ENCODE assay signal across 7 mouse cellular contexts in genomic region chr5:140505208-140505780, GRCm38 (mm10). TPM values are rescaled to one million over a fixed set of nuclear protein-coding genes. Genes with fewer than 3 reads are reported as not detected.
DNase-seq lines count a peak whose midpoint lies in the region; ATAC-seq lines count a peak whose summit lies in the region.

Gene Chst12, plus strand, starts transcription at chr5:140505550.

- no peaks in the 10 kb centered on the region for H3K27me3 ChIP-seq in embryonic facial prominence, embryonic 12.5 days
- no peaks in the 10 kb centered on the region for H3K27me3 ChIP-seq in limb, embryonic 11.5 days (ENCODE audit: control insufficient read depth, insufficient read depth, low read length)
- H3K27me3 ChIP-seq in midbrain, embryonic 14.5 days (ENCODE audit: control insufficient read depth, insufficient read depth, low read length): no peaks in the 10 kb centered on the region; the same call in 1 of the 2 replicates

- H3K27ac ChIP-seq in embryonic facial prominence, embryonic 12.5 days: peak within 1 kb of the TSS; percentile 36; the same call in 1 of the 2 replicates
- peak within 1 kb of the TSS; percentile 42; the same call in 1 of the 2 replicates for H3K27ac ChIP-seq in limb, embryonic 11.5 days (replicated peaks; ENCODE audit: low read depth, low read length)
- peak within 1 kb of the TSS; percentile 72 for H3K27ac ChIP-seq in midbrain, embryonic 14.5 days (replicated peaks; ENCODE audit: low read depth, low read length)

- peaks cover 56% of the 10 kb centered on the region for H3K4me1 ChIP-seq in embryonic facial prominence, embryonic 12.5 days
- peaks cover 36% of the 10 kb centered on the region for H3K4me1 ChIP-seq in limb, embryonic 11.5 days (ENCODE audit: control insufficient read depth, insufficient read depth, low read length)
- H3K4me1 ChIP-seq in midbrain, embryonic 14.5 days (ENCODE audit: control insufficient read depth, insufficient read depth, low read length): peaks cover 27% of the 10 kb centered on the region

- no peaks in the 10 kb centered on the region for H3K9me3 ChIP-seq in embryonic facial prominence, embryonic 12.5 days
- H3K9me3 ChIP-seq in limb, embryonic 11.5 days (ENCODE audit: control insufficient read depth, low read length): no peaks in the 10 kb centered on the region
- H3K9me3 ChIP-seq in midbrain, embryonic 14.5 days (ENCODE audit: control insufficient read depth, low read length): no peaks in the 10 kb centered on the region

- under 1% methylated on average over 38 of the region's 38 CpGs for whole genome bisulfite sequencing in embryonic facial prominence, embryonic 12.5 days
- WGBS in limb, embryonic 11.5 days: under 1% methylated on average over 37 of the region's 38 CpGs
- WGBS in midbrain, embryonic 14.5 days: under 1% methylated on average over 37 of the region's 38 CpGs

- peak; percentile 99 for DNase-seq in adrenal gland, postnatal 25 days
- DNase-seq in heart, adult 11 months: peak; percentile 100
- DNase-seq in kidney, adult 18-20 months: peak; percentile 98
- peak; percentile 100 for DNase-seq in limb, embryonic 11.5 days (ENCODE audit: low spot score)
- DNase-seq in midbrain, embryonic 14.5 days: peak; percentile 99
- peak; percentile 99 for DNase-seq in spleen, adult 18-20 months

- H3K4me2 ChIP-seq in embryonic facial prominence, embryonic 12.5 days (replicated peaks): peak within 1 kb of the TSS; percentile 78
- peak within 1 kb of the TSS; percentile 82 for H3K4me2 ChIP-seq in limb, embryonic 11.5 days (ENCODE audit: low read depth, severe bottlenecking)
- peak within 1 kb of the TSS; percentile 77 for H3K4me2 ChIP-seq in midbrain, embryonic 14.5 days (ENCODE audit: low read length)

- H3K9ac ChIP-seq in embryonic facial prominence, embryonic 12.5 days: peak within 1 kb of the TSS; percentile 69
- H3K9ac ChIP-seq in limb, embryonic 11.5 days (ENCODE audit: low read length): peak within 1 kb of the TSS; percentile 84
- H3K9ac ChIP-seq in midbrain, embryonic 14.5 days (replicated peaks; ENCODE audit: low read length): peak within 1 kb of the TSS; percentile 71

- peak within 1 kb of the TSS; percentile 57 for H3K4me3 ChIP-seq in embryonic facial prominence, embryonic 12.5 days
- peak within 1 kb of the TSS; percentile 55 for H3K4me3 ChIP-seq in limb, embryonic 11.5 days (ENCODE audit: low read depth, low read length)
- peak within 1 kb of the TSS; percentile 57 for H3K4me3 ChIP-seq in midbrain, embryonic 14.5 days (replicated peaks; ENCODE audit: low read depth, low read length)

- ATAC-seq in embryonic facial prominence, embryonic 12.5 days (ENCODE audit: insufficient number of reproducible peaks, insufficient read depth, low FRiP score, low TSS enrichment): peak; percentile 85
- peak; percentile 90 for ATAC-seq in limb, embryonic 11.5 days (ENCODE audit: insufficient number of reproducible peaks, low FRiP score, low TSS enrichment, low read depth)
- ATAC-seq in midbrain, embryonic 14.5 days (ENCODE audit: low FRiP score, low TSS enrichment): peak; percentile 94

- no peaks in the 10 kb centered on the region for H3K36me3 ChIP-seq in embryonic facial prominence, embryonic 12.5 days
- no peaks in the 10 kb centered on the region for H3K36me3 ChIP-seq in limb, embryonic 11.5 days (ENCODE audit: control insufficient read depth, insufficient read depth, low read length)
- no peaks in the 10 kb centered on the region for H3K36me3 ChIP-seq in midbrain, embryonic 14.5 days (ENCODE audit: control insufficient read depth, insufficient read depth, low read length)

RNA-seq across cellular contexts. Expression of gene Chst12, which starts in this region (rescaled TPM):
- total RNA-seq in adrenal gland, postnatal 25 days (2021): 9.5 and 11.3 TPM in 2 replicates
- 17.5 and 18.9 TPM in 2 replicates for polyA plus RNA-seq in embryonic facial prominence, embryonic 12.5 days (2016; fragmentation: Nextera tagmentation; extraction: Ambion mirVana)
- 11.9 and 16.6 TPM in 2 replicates for polyA plus RNA-seq in limb, embryonic 11.5 days (2014; fragmentation: Nextera tagmentation; extraction: Ambion mirVana)
- 14.8 and 16.2 TPM in 2 replicates for polyA plus RNA-seq in midbrain, embryonic 14.5 days (2014; fragmentation: Nextera tagmentation; extraction: Ambion mirVana)

Comparison
In these comparisons a context has a peak if more than half of its experiments do, and no peak if none do; other contexts are left out.
1. Peak in every context shown above with its lines: DNase-seq, ATAC-seq, H3K4me3 ChIP-seq and H3K27ac ChIP-seq.